Mouse (Mus musculus): ENCODE data around the gene Erbb2.

- TF ChIP-seq EP300 (IDR thresholded peaks at IDR 0.05; ENCODE audit: insufficient read depth, low read depth, low read length) (peak; percentile 95), POLR2A (IDR thresholded peaks at IDR 0.05; ENCODE audit: insufficient read depth, low read depth, low read length) (peak; percentile 71)
Measured at GRCm38 (mm10) chr11:98385638-98386585, 26.4 kb upstream of the Erbb2 start, which contains the start of gene Pnmt.
